Mouse (Mus musculus): Measurements from ENCODE around the gene Apbb2.

DNA sequence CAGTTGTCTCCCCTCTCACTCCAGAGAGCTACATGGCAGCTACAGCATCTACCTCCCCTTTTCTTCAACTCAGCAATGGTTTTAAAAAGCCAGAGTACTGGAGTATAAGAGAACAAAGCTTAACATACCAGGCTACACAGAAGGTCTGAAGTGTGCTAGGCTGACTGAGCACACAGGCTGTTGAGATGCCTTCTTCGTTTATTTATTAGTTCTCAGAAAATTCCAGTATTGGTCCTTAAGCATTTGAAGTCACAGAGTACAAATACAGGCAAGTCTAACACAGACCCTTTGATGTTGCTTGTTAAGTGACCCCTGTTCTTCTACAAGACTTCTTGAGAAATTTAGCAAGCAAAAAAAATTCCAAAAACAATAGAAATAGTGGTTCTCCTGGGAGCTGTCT is 120.4 kb downstream of the Apbb2 start:
- TF ChIP-seq CTCF (IDR thresholded peaks at IDR 0.05; ENCODE audit: control insufficient read depth, insufficient read depth, insufficient read length) (no peak), CEBPB (IDR thresholded peaks at IDR 0.05; ENCODE audit: low read depth) (no peak), USF1 (IDR thresholded peaks at IDR 0.05; ENCODE audit: low read depth) (no peak), MYOD1 (IDR thresholded peaks at IDR 0.05; ENCODE audit: control insufficient read depth, insufficient read length, low read depth) (no peak), FOSL1 (IDR thresholded peaks at IDR 0.05; ENCODE audit: insufficient read depth, low read length, poor library complexity, severe bottlenecking) (no peak), MYOG (IDR thresholded peaks at IDR 0.05; ENCODE audit: control insufficient read depth, extremely low read depth, insufficient read length) (no peak), MAX (IDR thresholded peaks at IDR 0.05) (no peak)
